Mouse (Mus musculus) bone marrow macrophage, adult 2 months (primary cell): ENCODE results near the gene Gdf7. TPM values are rescaled to one million over a fixed set of nuclear protein-coding genes. Genes with fewer than 3 reads are reported as not detected.

Experiments
- H3K27ac ChIP-seq: 2 replicates; pipeline ENCODE4 v1.5.1; 2012; ENCODE audit warnings: low read depth, low read length; ENCODE audit not compliant: insufficient read depth
- H3K4me1 ChIP-seq: 2 replicates; pipeline ENCODE4 v1.6.1; 2012; ENCODE audit warnings: low read length; ENCODE audit not compliant: control insufficient read depth, insufficient read depth
- H3K4me3 ChIP-seq: 2 replicates; pipeline ENCODE4 v1.5.1; 2012; ENCODE audit warnings: mild to moderate bottlenecking, low read length, moderate library complexity; ENCODE audit not compliant: insufficient read depth
- CTCF ChIP-seq: IDR thresholded peaks from 2 replicates; pipeline ENCODE4 v1.5.1; 2012; ENCODE audit warnings: low read depth, mild to moderate bottlenecking, low read length, moderate library complexity
- POLR2A ChIP-seq: IDR thresholded peaks from 2 replicates; pipeline ENCODE4 v1.6.1; 2012; ENCODE audit warnings: mild to moderate bottlenecking, low read depth, low read length, borderline replicate concordance
- polyA plus RNA-seq: library from polyadenylated mRNA; stranded (reverse); fragments of >200 nt; gene quantifications from 2 replicates; pipeline ENCODE4 v1.2.4, GENCODE M21; 2012; ENCODE audit not compliant: missing spikeins, insufficient read depth, insufficient read length

Gene Gdf7
- polyA plus RNA-seq, 1 experiment = not detected

GRCm38 (mm10) chr12:8316541-8316940 is 14.8 kb upstream of the Gdf7 start:
- H3K27ac ChIP-seq = no peak overlapping the region
- H3K4me3 ChIP-seq = no peak overlapping the region
- TF ChIP-seq CTCF (no peak), POLR2A (no peak)
- peaks cover 8% of the 10 kb centered on the region; the same call in 1 of the 2 replicates for H3K4me1 ChIP-seq

GRCm38 (mm10) chr12:8313773-8314172 is 12.0 kb upstream of the Gdf7 start:
- Histone ChIP-seq H3K4me1 (peaks cover 8% of the 10 kb centered on the region; the same call in 1 of the 2 replicates), H3K4me3 (peak overlapping the region; percentile 84), H3K27ac (peak overlapping the region; percentile 31; the same call in 1 of the 2 replicates)
- no peak for TF ChIP-seq CTCF
- TF ChIP-seq POLR2A = no peak

GRCm38 (mm10) chr12:8313270-8313771 is 11.6 kb upstream of the Gdf7 start, which contains the start of gene Hs1bp3:
Gene Hs1bp3, plus strand, starts transcription at chr12:8313432.
- Histone ChIP-seq H3K27ac (peak within 1 kb of the TSS; percentile 31), H3K4me1 (peaks cover 8% of the 10 kb centered on the region; the same call in 1 of the 2 replicates), H3K4me3 (peak within 1 kb of the TSS; percentile 84)
- TF ChIP-seq CTCF = no peak
- TF ChIP-seq POLR2A = no peak; the same call in 1 of the 2 replicates

GRCm38 (mm10) chr12:8312266-8312665 is 10.5 kb upstream of the Gdf7 start:
- H3K4me3 ChIP-seq = no peak overlapping the region
- H3K4me1 ChIP-seq = peaks cover 8% of the 10 kb centered on the region; the same call in 1 of the 2 replicates
- H3K27ac ChIP-seq = no peak overlapping the region
- TF ChIP-seq POLR2A (no peak), CTCF (no peak)

GRCm38 (mm10) chr12:8310992-8311391 is 9.2 kb upstream of the Gdf7 start:
- Histone ChIP-seq H3K27ac (no peak overlapping the region), H3K4me3 (no peak overlapping the region), H3K4me1 (peaks cover 8% of the 10 kb centered on the region; the same call in 1 of the 2 replicates)
- TF ChIP-seq CTCF (no peak), POLR2A (no peak)

- Histone ChIP-seq H3K4me1 (no peaks in the 10 kb centered on the region), H3K4me3 (no peak overlapping the region), H3K27ac (no peak overlapping the region)
- no peak for TF ChIP-seq CTCF
- TF ChIP-seq POLR2A = no peak
Observed at GRCm38 (mm10) chr12:8306910-8307309, 5.2 kb upstream of the Gdf7 start.

DNA sequence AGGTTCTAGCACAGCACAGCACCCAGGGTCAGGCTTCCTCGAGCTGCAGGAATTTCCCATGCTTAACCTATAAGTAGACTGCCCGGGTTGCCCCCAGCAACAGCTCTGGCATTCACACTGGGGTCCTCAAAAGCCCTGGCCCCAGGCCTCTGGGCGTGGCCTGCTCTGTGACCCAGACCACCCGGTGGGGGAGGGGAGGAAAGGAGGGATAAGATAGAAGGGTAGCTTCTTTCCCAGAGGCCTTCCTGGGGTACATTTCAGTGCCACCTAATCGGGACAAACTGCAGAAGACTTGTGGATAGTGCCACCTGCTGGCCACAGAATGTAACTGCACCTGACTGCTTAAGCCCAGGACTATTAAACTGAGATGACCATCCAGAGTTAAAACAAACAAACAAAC is 4.7 kb upstream of the Gdf7 start:
- Histone ChIP-seq H3K4me1 (no peaks in the 10 kb centered on the region), H3K27ac (no peak overlapping the region), H3K4me3 (no peak overlapping the region)
- peak; percentile 94 for TF ChIP-seq CTCF
- no peak for TF ChIP-seq POLR2A

- Histone ChIP-seq H3K4me3 (no peak overlapping the region), H3K4me1 (no peaks in the 10 kb centered on the region), H3K27ac (no peak overlapping the region)
- no peak for TF ChIP-seq POLR2A
Observed at GRCm38 (mm10) chr12:8305258-8305657, 3.5 kb upstream of the Gdf7 start.

DNA sequence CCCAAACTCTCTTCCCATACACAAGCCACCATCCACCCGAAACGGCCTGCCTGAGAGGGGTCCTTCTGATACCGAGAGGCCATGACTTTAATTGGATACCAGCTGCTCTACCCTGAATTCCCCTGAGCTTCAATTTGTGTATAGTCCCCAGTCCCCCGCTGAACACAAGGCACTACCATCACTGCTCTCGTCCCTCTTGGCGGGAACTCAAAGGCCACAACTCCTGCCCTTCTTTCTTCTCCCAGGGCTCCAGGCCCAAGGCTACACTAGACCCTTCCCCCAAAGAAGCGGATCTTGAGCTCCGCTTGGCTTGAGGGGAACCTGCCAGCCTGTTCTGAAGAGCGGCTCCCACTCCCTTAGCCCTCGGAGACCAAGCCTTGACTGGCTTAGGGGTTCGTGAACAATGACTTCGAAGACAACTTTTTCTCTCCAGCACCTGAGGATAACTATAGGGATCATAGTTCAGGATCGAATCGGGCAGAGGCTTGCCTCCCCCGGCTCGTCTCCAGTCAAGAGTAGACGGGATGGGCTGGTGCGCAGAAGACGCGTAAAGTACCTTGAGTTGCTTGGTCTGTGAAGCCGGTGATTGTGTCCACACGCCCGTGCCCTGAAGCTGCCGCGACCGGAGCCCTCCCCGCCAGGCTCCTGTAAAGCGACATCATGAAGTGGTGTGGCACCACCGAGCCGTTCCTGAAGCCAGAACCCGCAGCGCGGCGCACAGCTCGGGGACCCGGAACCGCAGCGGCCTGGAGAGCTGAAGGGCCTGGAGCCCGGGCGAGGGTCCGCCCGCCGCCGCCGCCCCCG is 541 bp downstream of the Gdf7 start:
- Histone ChIP-seq H3K27ac (no peak overlapping the region), H3K4me1 (no peaks in the 10 kb centered on the region), H3K4me3 (peak overlapping the region; percentile 21; the same call in 1 of the 2 replicates)
- TF ChIP-seq CTCF (no peak), POLR2A (no peak)

DNA sequence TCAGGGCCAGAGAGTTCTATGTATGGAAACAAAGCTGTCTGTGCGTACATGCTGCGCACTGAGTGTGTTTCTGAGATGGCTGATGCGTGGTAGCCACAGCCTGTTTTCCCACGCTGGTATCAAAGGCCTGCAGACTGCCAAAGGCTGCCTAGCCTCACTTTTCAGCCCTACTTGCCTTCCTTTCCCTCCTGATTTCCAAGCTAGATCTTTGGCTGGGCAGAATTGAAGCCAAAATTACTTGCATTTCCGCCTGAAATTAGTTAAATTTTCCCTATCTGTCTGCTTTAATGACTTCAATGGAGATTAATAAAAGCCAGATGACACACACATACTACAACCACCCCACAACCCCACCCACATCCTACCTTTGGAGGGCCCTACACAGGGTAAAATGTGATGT is 1.2 kb downstream of the Gdf7 start:
- H3K4me3 ChIP-seq = no peak overlapping the region
- no peak overlapping the region for H3K27ac ChIP-seq
- peaks cover 4% of the 10 kb centered on the region for H3K4me1 ChIP-seq
- TF ChIP-seq POLR2A (no peak), CTCF (no peak)
